Mouse (Mus musculus) adrenal gland, postnatal 0 days (tissue): ENCODE data around the gene Adipor1. TPM values are rescaled to one million over a fixed set of nuclear protein-coding genes. Genes with fewer than 3 reads are reported as not detected.

Experiments
- polyA plus RNA-seq: library from polyadenylated mRNA; unstranded; fragments of >200 nt; fragmentation: Nextera tagmentation; extraction: Ambion mirVana; gene quantifications from 2 replicates; pipeline ENCODE4 v1.2.1, GENCODE M21; 2015

The Adipor1 gene
- polyA plus RNA-seq, result 94.9 and 131 TPM in 2 replicates

GRCm38 (mm10) chr1:134415168-134415831 is at the start of gene Adipor1:
Gene Adipor1, plus strand, starts transcription at chr1:134415378.

GRCm38 (mm10) chr1:134385666-134386065 is 29.5 kb upstream of the Adipor1 start, which contains the start of gene 4933406M09Rik:
Gene 4933406M09Rik, plus strand, starts transcription at chr1:134385940.

GRCm38 (mm10) chr1:134405509-134406413 is 9.4 kb upstream of the Adipor1 start, which contains the start of gene Cyb5r1:
Gene Cyb5r1, plus strand, starts transcription at chr1:134405559.

GRCm38 (mm10) chr1:134454904-134455824 is 40.0 kb downstream of the Adipor1 start, which contains the start of gene Klhl12:
Gene Klhl12, plus strand, starts transcription at chr1:134455531.

Other genes with a start within 250 kb of the Adipor1 start
- gene Chil1, start 233.2 kb upstream of the Adipor1 start, polyA plus RNA-seq, result 3.4 and 3.5 TPM in 2 replicates
- 0.38 and 0.39 TPM in 2 replicates for gene Mybph, start 221.9 kb upstream of the Adipor1 start, polyA plus RNA-seq
- 22.8 and 68.6 TPM in 2 replicates for gene Adora1, start 179.9 kb upstream of the Adipor1 start, polyA plus RNA-seq
- 0.24 and 0.84 TPM in 2 replicates for gene Myog, start 125.4 kb upstream of the Adipor1 start, polyA plus RNA-seq
- 0.91 and 2.3 TPM in 2 replicates for gene Ppfia4, start 82.5 kb upstream of the Adipor1 start, polyA plus RNA-seq
- 33.5 and 36.1 TPM in 2 replicates for gene Tmem183a, start 53.4 kb upstream of the Adipor1 start, polyA plus RNA-seq
- gene 4933406M09Rik, start 29.4 kb upstream of the Adipor1 start, polyA plus RNA-seq, result not detected in 2 replicates
- 18.1 and 27.8 TPM in 2 replicates for gene Cyb5r1, start 9.8 kb upstream of the Adipor1 start, polyA plus RNA-seq
- gene Klhl12, start 40.2 kb downstream of the Adipor1 start, polyA plus RNA-seq, result 11.7 and 17.8 TPM in 2 replicates
- 28.2 and 39.4 TPM in 2 replicates for gene Rabif, start 79.3 kb downstream of the Adipor1 start, polyA plus RNA-seq
- not detected in 2 replicates for gene Mgat4e, start 134.3 kb downstream of the Adipor1 start, polyA plus RNA-seq
- gene Kdm5b, start 144.8 kb downstream of the Adipor1 start, polyA plus RNA-seq, result 27.8 and 31.7 TPM in 2 replicates
- 0.62 and 1.2 TPM in 2 replicates for gene Syt2, start 231.3 kb downstream of the Adipor1 start, polyA plus RNA-seq